ENCODE assay signal across 11 mouse cellular contexts in genomic region chr4:118564062-118564925, GRCm38 (mm10). TPM values are rescaled to one million over a fixed set of nuclear protein-coding genes. Genes with fewer than 3 reads are reported as not detected.
DNase-seq lines count a peak whose midpoint lies in the region; ATAC-seq lines count a peak whose summit lies in the region.
"Had no signal": no experiment of that assay in that cellular context is flagged by ENCODE, and none has a peak within 500 bp of the region (broad histone marks: within the 10 kb centered on the region; RNA-seq: fewer than 3 reads in every experiment).

No protein-coding gene starts in this region.

- H3K27me3 ChIP-seq in hindbrain, embryonic 14.5 days (ENCODE audit: control insufficient read depth, insufficient read depth, low read length) = no peaks in the 10 kb centered on the region
- no peaks in the 10 kb centered on the region for H3K27me3 ChIP-seq in hindbrain, embryonic 11.5 days (ENCODE audit: control insufficient read depth, insufficient read depth, low read length)
- peaks cover 6% of the 10 kb centered on the region; the same call in 1 of the 2 replicates for H3K27me3 ChIP-seq in limb, embryonic 10.5 days (ENCODE audit: low read depth, poor library complexity, severe bottlenecking)

- no peak overlapping the region for H3K9ac ChIP-seq in hindbrain, embryonic 14.5 days
- no peak overlapping the region for H3K9ac ChIP-seq in hindbrain, embryonic 11.5 days (ENCODE audit: low read depth, low read length)

- no peaks in the 10 kb centered on the region for H3K36me3 ChIP-seq in hindbrain, embryonic 14.5 days (replicated peaks; ENCODE audit: control insufficient read depth, insufficient read depth)
- no peaks in the 10 kb centered on the region for H3K36me3 ChIP-seq in hindbrain, embryonic 11.5 days (ENCODE audit: control insufficient read depth, insufficient read depth, low read length)
- H3K36me3 ChIP-seq in limb, embryonic 10.5 days = no peaks in the 10 kb centered on the region

- WGBS in hindbrain, embryonic 14.5 days = 73% methylated on average over 13 of the region's 13 CpGs
- 84% methylated on average over 13 of the region's 13 CpGs for WGBS in hindbrain, embryonic 11.5 days
- 86% methylated on average over 13 of the region's 13 CpGs for WGBS in limb, embryonic 10.5 days

- H3K9me3 ChIP-seq in hindbrain, embryonic 14.5 days (ENCODE audit: control insufficient read depth, low read length) = no peaks in the 10 kb centered on the region
- H3K9me3 ChIP-seq in hindbrain, embryonic 11.5 days (ENCODE audit: control insufficient read depth, low read length) = no peaks in the 10 kb centered on the region
- no peaks in the 10 kb centered on the region for H3K9me3 ChIP-seq in limb, embryonic 10.5 days (replicated peaks)

- H3K27ac ChIP-seq in hindbrain, embryonic 14.5 days = no peak overlapping the region
- no peak overlapping the region for H3K27ac ChIP-seq in hindbrain, embryonic 11.5 days (ENCODE audit: low read depth, low read length)
- 0 out of 2 replicates have a peak overlapping the region, but pooled peaks have one; percentile 2 for H3K27ac ChIP-seq in limb, embryonic 10.5 days

- no peak overlapping the region for H3K4me3 ChIP-seq in hindbrain, embryonic 14.5 days (replicated peaks; ENCODE audit: low read length)
- no peak overlapping the region for H3K4me3 ChIP-seq in hindbrain, embryonic 11.5 days (ENCODE audit: low read depth, low read length)
- no peak overlapping the region for H3K4me3 ChIP-seq in limb, embryonic 10.5 days

- no peak overlapping the region for H3K4me2 ChIP-seq in hindbrain, embryonic 14.5 days (replicated peaks)
- no peak overlapping the region for H3K4me2 ChIP-seq in hindbrain, embryonic 11.5 days (replicated peaks; ENCODE audit: low read depth, low read length)

- no peaks in the 10 kb centered on the region for H3K4me1 ChIP-seq in hindbrain, embryonic 14.5 days (replicated peaks; ENCODE audit: control insufficient read depth, insufficient read depth, low read length)
- no peaks in the 10 kb centered on the region for H3K4me1 ChIP-seq in hindbrain, embryonic 11.5 days (replicated peaks; ENCODE audit: control insufficient read depth, insufficient read depth, low read length)
- no peaks in the 10 kb centered on the region for H3K4me1 ChIP-seq in limb, embryonic 10.5 days

- no peak for ATAC-seq in hindbrain, embryonic 14.5 days (ENCODE audit: low FRiP score)
- no peak for ATAC-seq in hindbrain, embryonic 11.5 days (ENCODE audit: low FRiP score)
- ATAC-seq: Patski had no signal

- peak; percentile 50 to 63 for DNase-seq in cerebellum, postnatal 14 days
- DNase-seq in cerebellum, adult 11-12 months = no peak
- peak; percentile 35 for DNase-seq in hindbrain, embryonic 14.5 days (ENCODE audit: low spot score)
- DNase-seq in hindbrain, embryonic 11.5 days (ENCODE audit: low spot score) = no peak
- DNase-seq in 3T3-L1 (ENCODE audit: low read depth, low spot score) = peak; percentile 18
- no peak for DNase-seq in limb, embryonic 10.5 days (ENCODE audit: low spot score)
- DNase-seq in retina, postnatal 1 day = no peak
- no peak for DNase-seq in layer of hippocampus, adult 11-12 months (ENCODE audit: low spot score)
- DNase-seq: B cell, adult 2 months; cerebellum, postnatal 25 days had no signal

RNA-seq across cellular contexts. Expression of gene Tmem125, which starts 20.4 kb away (rescaled TPM):
- polyA plus RNA-seq in hindbrain, embryonic 14.5 days (2014; fragmentation: Nextera tagmentation; extraction: Ambion mirVana) = not detected in 2 replicates
- polyA plus RNA-seq in hindbrain, embryonic 11.5 days (2014; fragmentation: Nextera tagmentation; extraction: Ambion mirVana) = 0.40 and 0.46 TPM in 2 replicates
- polyA plus RNA-seq in limb, embryonic 10.5 days (2016; fragmentation: Nextera tagmentation; extraction: Ambion mirVana) = 0.34 and 0.54 TPM in 2 replicates

RNA-seq across cellular contexts. Expression of gene 2610528J11Rik, which starts 37.5 kb away (rescaled TPM):
- not detected in 2 replicates for polyA plus RNA-seq in hindbrain, embryonic 14.5 days (2014; fragmentation: Nextera tagmentation; extraction: Ambion mirVana)
- polyA plus RNA-seq in hindbrain, embryonic 11.5 days (2014; fragmentation: Nextera tagmentation; extraction: Ambion mirVana) = 0.77 and 2.1 TPM in 2 replicates
- 0.78 and 1.2 TPM in 2 replicates for polyA plus RNA-seq in limb, embryonic 10.5 days (2016; fragmentation: Nextera tagmentation; extraction: Ambion mirVana)
- polyA plus RNA-seq: Patski had no signal

RNA-seq across cellular contexts. Expression of gene Cfap57, which starts 56.3 kb away (rescaled TPM):
- 1.7 and 3.1 TPM in 2 replicates for polyA plus RNA-seq in hindbrain, embryonic 14.5 days (2014; fragmentation: Nextera tagmentation; extraction: Ambion mirVana)
- polyA plus RNA-seq in hindbrain, embryonic 11.5 days (2014; fragmentation: Nextera tagmentation; extraction: Ambion mirVana) = 1.5 and 2.0 TPM in 2 replicates
- polyA plus RNA-seq in limb, embryonic 10.5 days (2016; fragmentation: Nextera tagmentation; extraction: Ambion mirVana) = 0.36 and 0.64 TPM in 2 replicates

RNA-seq across cellular contexts. Expression of gene Ebna1bp2, which starts 56.3 kb away (rescaled TPM):
- polyA plus RNA-seq in hindbrain, embryonic 14.5 days (2014; fragmentation: Nextera tagmentation; extraction: Ambion mirVana) = 102 TPM in 2 replicates
- polyA plus RNA-seq in hindbrain, embryonic 11.5 days (2014; fragmentation: Nextera tagmentation; extraction: Ambion mirVana) = 192 and 193 TPM in 2 replicates
- polyA plus RNA-seq in limb, embryonic 10.5 days (2016; fragmentation: Nextera tagmentation; extraction: Ambion mirVana) = 180 and 228 TPM in 2 replicates

Comparison
In these comparisons a context has a peak if more than half of its experiments do, and no peak if none do; other contexts are left out.
1. DNase-seq: peak in cerebellum, postnatal 14 days (2 of 2), hindbrain, embryonic 14.5 days (single experiment) and 3T3-L1 (single experiment); none in cerebellum, adult 11-12 months (single experiment), hindbrain, embryonic 11.5 days (single experiment), limb, embryonic 10.5 days (single experiment), retina, postnatal 1 day (single experiment) and layer of hippocampus, adult 11-12 months (single experiment).